Mouse (Mus musculus) E14TG2a.4 (cell line): ENCODE data around the gene Eif4a1.

Experiments
- H3K27me3 ChIP-seq: 2 replicates; pipeline ENCODE4 v1.6.1; 2014; ENCODE audit warnings: low read length, control low read depth; ENCODE audit not compliant: insufficient read depth
- H3K36me3 ChIP-seq: 2 replicates; pipeline ENCODE4 v1.6.1; 2014; ENCODE audit warnings: low read length, control low read depth; ENCODE audit not compliant: insufficient read depth
- H3K4me1 ChIP-seq: replicated peaks from 2 replicates; pipeline ENCODE4 v1.6.1; 2014; ENCODE audit warnings: low read depth, low read length, control low read depth
- H3K4me3 ChIP-seq: replicated peaks from 2 replicates; pipeline ENCODE4 v1.5.1; 2014; ENCODE audit warnings: mild to moderate bottlenecking, low read length
- H3K9me3 ChIP-seq: 2 replicates; pipeline ENCODE4 v1.6.1; 2014; ENCODE audit warnings: low read length, control low read depth
- CTCF ChIP-seq: conservative IDR thresholded peaks from 2 replicates; pipeline ENCODE4 v1.5.1; 2014; ENCODE audit warnings: low read length
- NANOG ChIP-seq: IDR thresholded peaks from 2 replicates; pipeline ENCODE4 v1.6.1; 2014; ENCODE audit warnings: borderline replicate concordance, low read length, mixed read lengths
- POU5F1 ChIP-seq: IDR thresholded peaks from 2 replicates; pipeline ENCODE4 v1.6.1; 2014; ENCODE audit warnings: low read length, borderline replicate concordance

The Eif4a1 gene

DNA sequence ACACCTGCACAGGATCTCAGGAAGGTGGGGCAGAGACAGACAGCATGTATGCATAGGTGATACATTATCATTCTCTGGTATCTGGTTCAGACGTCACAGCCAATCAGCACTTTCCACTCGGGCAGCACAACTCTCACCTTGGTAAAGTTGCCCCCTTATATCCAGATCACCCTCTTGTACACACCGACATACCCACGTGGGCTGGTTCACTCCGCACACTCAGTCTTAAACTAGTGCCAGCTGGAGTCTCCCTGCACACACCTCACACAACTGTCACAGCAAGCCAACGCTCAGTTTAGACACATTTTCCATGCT lies 22.8 kb upstream of the Eif4a1 start:
- Histone ChIP-seq H3K9me3 (no peaks in the 10 kb centered on the region), H3K27me3 (no peaks in the 10 kb centered on the region), H3K4me3 (peak overlapping the region; percentile 80), H3K4me1 (peaks cover 93% of the 10 kb centered on the region), H3K36me3 (peaks cover 23% of the 10 kb centered on the region)
- TF ChIP-seq POU5F1: no peak
- no peak for TF ChIP-seq NANOG
- no peak for TF ChIP-seq CTCF

DNA sequence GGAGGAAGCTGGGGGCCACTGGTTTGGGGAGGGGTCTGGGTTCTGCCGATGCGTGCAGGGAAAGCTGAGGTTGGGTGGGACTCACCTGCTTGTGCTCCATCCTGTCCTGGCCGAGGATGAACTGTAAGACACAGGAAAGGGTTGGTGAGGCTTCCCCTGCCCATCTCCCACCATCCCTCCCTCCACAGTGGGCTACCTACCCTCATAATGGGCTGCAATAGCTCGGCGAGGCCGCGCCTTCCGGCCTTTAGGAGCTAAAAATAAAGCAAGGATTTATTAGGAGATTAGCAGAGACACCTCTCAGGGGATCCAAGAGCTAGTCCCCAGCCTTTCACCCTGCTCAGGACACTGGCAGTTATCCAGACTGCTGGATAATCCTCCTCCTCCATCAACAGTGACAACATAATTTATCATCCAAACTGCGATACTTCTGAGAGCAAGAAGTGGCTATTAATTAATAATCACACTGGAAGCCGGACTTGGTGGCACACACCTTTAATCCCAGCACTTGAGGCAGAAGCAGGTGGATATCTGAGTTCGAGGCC lies 21.3 kb upstream of the Eif4a1 start:
- peaks cover 94% of the 10 kb centered on the region for H3K4me1 ChIP-seq
- peaks cover 23% of the 10 kb centered on the region for H3K36me3 ChIP-seq
- no peaks in the 10 kb centered on the region for H3K27me3 ChIP-seq
- no peaks in the 10 kb centered on the region for H3K9me3 ChIP-seq
- TF ChIP-seq CTCF (no peak), POU5F1 (0 out of 2 replicates have a peak, but pooled peaks have one; percentile 12), NANOG (no peak)
- H3K4me3 ChIP-seq: no peak overlapping the region

DNA sequence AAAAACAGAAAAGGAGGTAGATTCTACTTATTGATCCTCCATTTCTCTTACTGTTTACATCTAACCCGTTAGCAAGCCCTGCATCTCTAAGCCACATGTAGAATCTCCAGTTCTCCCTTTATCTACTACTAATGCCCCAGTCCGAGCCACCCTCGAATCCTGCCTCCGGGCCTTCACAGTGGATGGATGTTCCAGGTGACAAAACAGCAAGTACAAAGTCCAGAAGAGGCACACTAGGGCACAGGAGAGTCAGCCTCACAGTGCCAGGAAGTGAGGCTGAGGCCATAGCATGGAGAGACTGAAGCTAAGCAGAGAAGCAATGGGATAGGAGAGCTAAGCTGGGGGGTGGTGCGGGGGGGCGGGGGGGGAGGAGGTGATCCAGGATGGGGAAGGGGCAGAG lies 20.6 kb upstream of the Eif4a1 start:
- Histone ChIP-seq H3K9me3 (no peaks in the 10 kb centered on the region), H3K36me3 (peaks cover 30% of the 10 kb centered on the region), H3K4me3 (no peak overlapping the region), H3K27me3 (no peaks in the 10 kb centered on the region), H3K4me1 (peaks cover 97% of the 10 kb centered on the region)
- no peak for TF ChIP-seq NANOG
- no peak for TF ChIP-seq CTCF
- no peak for TF ChIP-seq POU5F1

DNA sequence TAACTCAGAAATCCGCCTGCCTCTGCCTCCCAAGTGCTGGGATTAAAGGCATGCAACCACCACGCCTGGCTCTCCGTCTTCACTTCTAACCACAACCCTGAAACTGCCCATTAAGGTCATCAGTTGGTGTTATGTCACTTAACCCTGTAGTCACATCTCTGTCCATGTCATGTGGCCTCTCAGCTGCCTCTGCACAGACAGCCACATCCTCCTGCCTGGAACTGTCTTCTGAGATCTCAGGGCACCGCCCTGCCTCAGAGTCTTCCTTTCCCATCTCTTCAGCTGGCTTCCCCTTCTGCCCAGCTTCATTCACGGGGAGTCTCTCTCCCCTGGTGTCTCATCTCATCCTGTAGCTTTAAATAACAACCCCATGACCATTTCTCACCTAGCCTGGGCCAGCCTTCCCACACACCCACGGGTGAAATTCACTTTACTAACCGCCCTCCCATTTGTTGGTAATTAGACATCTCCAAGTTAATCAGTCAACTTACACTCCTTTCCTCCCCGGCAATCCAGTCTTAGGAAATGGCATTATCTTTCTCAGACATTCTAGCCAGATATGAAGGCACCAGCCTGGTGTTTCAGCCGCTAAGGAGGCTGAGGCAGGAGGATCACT lies 20.1 kb upstream of the Eif4a1 start:
- TF ChIP-seq NANOG (no peak), POU5F1 (no peak), CTCF (no peak)
- H3K27me3 ChIP-seq: no peaks in the 10 kb centered on the region
- no peak overlapping the region for H3K4me3 ChIP-seq
- no peaks in the 10 kb centered on the region for H3K9me3 ChIP-seq
- H3K36me3 ChIP-seq: peaks cover 35% of the 10 kb centered on the region
- H3K4me1 ChIP-seq: peaks cover 97% of the 10 kb centered on the region

DNA sequence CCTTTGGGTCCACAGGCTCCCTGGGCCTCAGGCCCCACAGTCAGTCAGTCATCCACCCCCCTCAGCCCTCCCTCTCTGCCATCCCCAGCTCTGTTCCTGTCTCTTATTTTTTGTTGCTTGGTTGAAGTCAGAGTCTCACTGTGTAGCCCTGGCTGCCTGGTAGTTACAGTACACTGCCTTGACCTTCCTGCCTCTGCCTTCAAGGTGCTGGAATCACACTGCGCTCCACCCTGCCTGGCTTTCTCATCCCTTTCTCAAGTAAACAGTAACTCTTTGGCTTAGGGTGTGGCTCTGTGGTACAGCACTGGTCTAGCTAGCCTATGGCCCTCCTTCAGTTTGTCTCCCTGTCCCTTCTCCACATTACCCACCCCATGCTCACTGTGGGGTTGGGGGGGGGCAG lies 17.7 kb upstream of the Eif4a1 start:
- Histone ChIP-seq H3K36me3 (peaks cover 43% of the 10 kb centered on the region), H3K4me3 (peak overlapping the region; percentile 53), H3K27me3 (no peaks in the 10 kb centered on the region), H3K4me1 (peaks cover 99% of the 10 kb centered on the region), H3K9me3 (no peaks in the 10 kb centered on the region)
- TF ChIP-seq NANOG (no peak), POU5F1 (no peak), CTCF (no peak)

DNA sequence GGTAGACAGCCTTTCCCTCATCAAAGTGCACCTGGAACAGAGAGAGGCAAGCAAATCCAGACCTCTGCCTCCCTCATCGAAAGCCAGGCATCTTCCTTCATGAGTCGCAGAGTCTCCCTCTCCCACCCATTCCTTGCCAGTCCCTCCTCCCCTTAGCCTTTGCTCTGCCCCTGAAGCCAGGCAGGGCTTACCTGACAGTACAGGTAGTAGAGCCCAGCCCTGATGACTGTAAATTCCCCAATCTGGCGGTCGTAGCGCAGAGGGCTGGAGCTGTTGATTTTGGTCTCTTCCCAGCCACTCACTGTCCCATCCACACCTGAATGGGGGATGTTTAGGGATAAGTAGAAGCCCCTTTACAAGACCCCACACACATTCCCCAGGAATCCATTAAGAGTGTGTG lies 14.8 kb upstream of the Eif4a1 start:
- peak overlapping the region; percentile 95 for H3K4me3 ChIP-seq
- no peaks in the 10 kb centered on the region for H3K9me3 ChIP-seq
- TF ChIP-seq POU5F1: no peak
- no peak for TF ChIP-seq CTCF
- TF ChIP-seq NANOG: no peak
- no peaks in the 10 kb centered on the region for H3K27me3 ChIP-seq
- H3K4me1 ChIP-seq: peaks cover 96% of the 10 kb centered on the region
- peaks cover 48% of the 10 kb centered on the region for H3K36me3 ChIP-seq

DNA sequence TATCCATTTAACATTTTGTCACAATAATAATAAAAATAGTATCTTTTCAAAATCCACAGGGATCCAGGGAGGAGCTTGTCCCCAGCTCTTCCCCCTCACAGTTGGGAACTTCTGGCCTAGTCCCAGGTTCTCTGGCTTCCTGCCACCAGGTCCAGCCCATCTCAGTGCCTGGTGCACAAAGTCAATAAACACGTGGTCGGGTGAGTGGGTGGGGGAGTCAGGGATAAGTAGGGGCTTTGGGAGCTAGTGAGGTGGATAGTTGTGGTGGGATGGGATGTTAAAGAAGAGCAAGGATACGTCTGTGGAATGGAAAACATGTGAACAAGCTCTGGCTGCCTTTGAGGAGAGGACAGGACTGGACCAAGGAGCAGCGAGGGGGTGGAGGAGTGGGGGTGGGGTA lies 14.2 kb upstream of the Eif4a1 start:
- TF ChIP-seq NANOG (no peak), POU5F1 (no peak)

DNA sequence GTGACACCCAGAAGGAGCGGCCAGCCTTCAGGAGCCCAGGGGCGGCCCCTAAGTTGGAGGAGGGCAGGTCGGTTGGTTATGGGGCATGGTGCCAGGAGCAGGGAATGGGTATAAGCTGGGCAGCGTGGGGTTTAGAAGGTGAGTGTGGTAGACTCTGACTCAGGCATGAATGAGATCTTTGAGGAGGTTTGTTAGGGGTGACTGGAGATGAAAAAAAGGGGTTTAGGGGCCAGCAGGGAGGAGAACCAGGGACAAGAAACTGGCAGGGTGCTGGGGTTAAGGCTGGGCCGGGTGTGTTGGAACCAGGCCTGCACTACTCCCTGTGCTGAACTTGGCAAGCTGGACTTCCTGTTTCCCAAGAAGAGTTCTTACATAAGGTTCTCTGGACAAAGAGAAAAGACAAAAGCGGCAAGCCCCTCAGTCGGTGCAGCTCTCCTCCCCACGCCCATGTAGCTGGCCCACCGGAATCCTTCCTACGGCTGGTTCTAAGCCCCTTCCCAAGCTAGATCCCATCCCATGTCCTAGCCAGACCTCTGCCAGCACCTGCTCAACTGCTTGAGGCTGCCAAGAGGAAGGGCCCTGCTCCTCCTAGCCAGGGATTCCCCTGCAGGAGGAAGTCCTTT lies 13.4 kb upstream of the Eif4a1 start, which contains the start of gene Tnfsf13:
Gene Tnfsf13, minus strand, starts transcription at position 259 of the 623 bp plus-strand sequence.
- Histone ChIP-seq H3K36me3 (peaks cover 34% of the 10 kb centered on the region), H3K27me3 (no peaks in the 10 kb centered on the region), H3K9me3 (no peaks in the 10 kb centered on the region), H3K4me3 (peak within 1 kb of the TSS; percentile 95), H3K4me1 (peaks cover 86% of the 10 kb centered on the region)
- TF ChIP-seq NANOG (no peak), CTCF (no peak), POU5F1 (no peak)

More for the DNA sequence above, 14.2 kb upstream of the Eif4a1 start:
- Histone ChIP-seq H3K9me3 (no peaks in the 10 kb centered on the region), H3K4me1 (peaks cover 89% of the 10 kb centered on the region), H3K36me3 (peaks cover 41% of the 10 kb centered on the region), H3K4me3 (peak overlapping the region; percentile 95), H3K27me3 (no peaks in the 10 kb centered on the region)

DNA sequence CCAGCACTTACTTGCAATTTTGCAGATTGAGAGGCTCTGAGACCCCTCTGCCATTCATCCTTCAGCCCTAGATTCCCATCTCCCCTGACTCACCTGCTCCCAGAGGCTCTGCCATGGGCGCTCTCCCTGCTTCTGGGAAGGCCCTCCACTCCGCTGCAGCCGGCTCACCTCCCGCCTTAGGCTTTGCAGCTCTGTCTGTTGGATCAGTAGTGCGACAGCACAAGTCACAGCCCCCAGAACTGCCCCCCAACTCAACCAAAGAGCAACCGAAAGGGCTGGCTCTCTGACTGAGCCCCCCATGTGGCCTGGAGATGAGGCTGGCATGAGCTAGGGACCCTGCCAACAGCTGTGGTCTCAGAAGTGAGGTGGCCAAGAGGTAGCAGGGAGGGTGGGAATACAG lies 12.7 kb upstream of the Eif4a1 start:
- peak overlapping the region; percentile 95 for H3K4me3 ChIP-seq
- TF ChIP-seq POU5F1 (no peak), CTCF (no peak), NANOG (no peak)
- peaks cover 39% of the 10 kb centered on the region for H3K36me3 ChIP-seq
- no peaks in the 10 kb centered on the region for H3K27me3 ChIP-seq
- H3K9me3 ChIP-seq: no peaks in the 10 kb centered on the region
- peaks cover 86% of the 10 kb centered on the region for H3K4me1 ChIP-seq
